In genomic region chr5:93101371-93101791, GRCm38 (mm10) we compare ENCODE assay signal across 11 mouse cellular contexts. TPM values are rescaled to one million over a fixed set of nuclear protein-coding genes. Genes with fewer than 3 reads are reported as not detected.
DNase-seq lines count a peak whose midpoint lies in the region; ATAC-seq lines count a peak whose summit lies in the region.
"Had no signal": no experiment of that assay in that cellular context is flagged by ENCODE, and none has a peak within 500 bp of the region (broad histone marks: within the 10 kb centered on the region; RNA-seq: fewer than 3 reads in every experiment).

No protein-coding gene starts in this region.

- H3K36me3 ChIP-seq in embryonic facial prominence, embryonic 10.5 days (replicated peaks) = peaks cover 70% of the 10 kb centered on the region
- H3K36me3 ChIP-seq in intestine, embryonic 16.5 days (ENCODE audit: control insufficient read depth, insufficient read depth, low read length) = no peaks in the 10 kb centered on the region; the same call in 1 of the 2 replicates

- DNase-seq in gastrocnemius, postnatal 25 days = peak; percentile 47
- no peak for DNase-seq in gastrocnemius, postnatal 36 days
- DNase-seq in embryonic facial prominence, embryonic 10.5 days (ENCODE audit: low spot score) = no peak
- DNase-seq in lung, postnatal 10 days = peak; percentile 56
- no peak for DNase-seq in ovary, postnatal 36 days (ENCODE audit: low spot score)
- DNase-seq in layer of hippocampus, adult 9-10 months (ENCODE audit: low spot score) = no peak

- intact Hi-C loops in gastrocnemius, postnatal 36 days (cut with DNase I) = no loop called here

- no peaks in the 10 kb centered on the region for H3K27me3 ChIP-seq in embryonic facial prominence, embryonic 10.5 days (replicated peaks; ENCODE audit: low read depth, poor library complexity, severe bottlenecking)
- no peaks in the 10 kb centered on the region for H3K27me3 ChIP-seq in intestine, embryonic 16.5 days (replicated peaks; ENCODE audit: control insufficient read depth, insufficient read depth, low read length)
- H3K27me3 ChIP-seq: CH12.LX had no signal

- H3K9me3 ChIP-seq in embryonic facial prominence, embryonic 10.5 days = no peaks in the 10 kb centered on the region
- no peaks in the 10 kb centered on the region for H3K9me3 ChIP-seq in intestine, embryonic 16.5 days (ENCODE audit: control insufficient read depth, low read length)

- peak; percentile 52 for ATAC-seq in intestine, embryonic 16.5 days
- ATAC-seq in inflammation-experienced regulatory T-cells, adult 6 months = no peak

- H3K4me1 ChIP-seq in embryonic facial prominence, embryonic 10.5 days = peaks cover 58% of the 10 kb centered on the region
- H3K4me1 ChIP-seq in intestine, embryonic 16.5 days (ENCODE audit: control insufficient read depth, insufficient read depth, low read length) = peaks cover 35% of the 10 kb centered on the region

- 0 out of 2 replicates have a peak overlapping the region, but pooled peaks have one; percentile 10 for H3K4me2 ChIP-seq in intestine, embryonic 16.5 days (ENCODE audit: low read depth, low read length)

- WGBS in embryonic facial prominence, embryonic 10.5 days = 35% methylated on average over 8 of the region's 8 CpGs
- WGBS in intestine, embryonic 16.5 days = 55% methylated on average over 8 of the region's 8 CpGs

- 0 out of 2 replicates have a peak overlapping the region, but pooled peaks have one; percentile 12 for H3K4me3 ChIP-seq in embryonic facial prominence, embryonic 10.5 days
- H3K4me3 ChIP-seq in intestine, embryonic 16.5 days (ENCODE audit: low read length) = no peak overlapping the region
- H3K4me3 ChIP-seq: myocyte had no signal

- peak overlapping the region; percentile 35 for H3K27ac ChIP-seq in embryonic facial prominence, embryonic 10.5 days (replicated peaks)
- H3K27ac ChIP-seq in intestine, embryonic 16.5 days (ENCODE audit: low read length) = peak overlapping the region; percentile 55

- no peak overlapping the region for H3K9ac ChIP-seq in intestine, embryonic 16.5 days (ENCODE audit: low read depth, low read length)

RNA-seq across cellular contexts. Expression of gene Sept11, which starts 8.1 kb away (rescaled TPM):
- 10 to 100 TPM; 75.1 to 79.4 TPM for total RNA-seq in gastrocnemius, postnatal 25 days (2021)
- 10 to 100 TPM; 69.1 to 85.0 TPM for total RNA-seq in gastrocnemius, postnatal 36 days (2021)
- polyA plus RNA-seq in embryonic facial prominence, embryonic 10.5 days (2016; fragmentation: Nextera tagmentation; extraction: Ambion mirVana) = 294 and 297 TPM in 2 replicates
- polyA plus RNA-seq in intestine, embryonic 16.5 days (2015; fragmentation: Nextera tagmentation; extraction: Ambion mirVana) = 115 and 116 TPM in 2 replicates
- polyA plus RNA-seq in inflammation-experienced regulatory T-cells, adult 6 months (2017; shearing (Covaris generic)) = 10 to 100 TPM; 28.0 to 72.7 (median 29.9) TPM

RNA-seq across cellular contexts. Expression of gene Sowahb, which starts 56.6 kb away (rescaled TPM):
- total RNA-seq in gastrocnemius, postnatal 25 days (2021) = not detected
- total RNA-seq in gastrocnemius, postnatal 36 days (2021) = not detected
- 0.78 and 0.85 TPM in 2 replicates for polyA plus RNA-seq in embryonic facial prominence, embryonic 10.5 days (2016; fragmentation: Nextera tagmentation; extraction: Ambion mirVana)
- 5.2 and 7.6 TPM in 2 replicates for polyA plus RNA-seq in intestine, embryonic 16.5 days (2015; fragmentation: Nextera tagmentation; extraction: Ambion mirVana)
- not detected for polyA plus RNA-seq in inflammation-experienced regulatory T-cells, adult 6 months (2017; shearing (Covaris generic))
- total RNA-seq: CH12.LX had no signal
- polyA plus RNA-seq: myocyte; testis, adult 2 months had no signal

Comparison
In these comparisons a context has a peak if more than half of its experiments do, and no peak if none do; other contexts are left out.
1. DNase-seq: peak in gastrocnemius, postnatal 25 days (single experiment) and lung, postnatal 10 days (single experiment); none in gastrocnemius, postnatal 36 days (0 of 2), embryonic facial prominence, embryonic 10.5 days (single experiment), ovary, postnatal 36 days (single experiment) and layer of hippocampus, adult 9-10 months (single experiment).